Mouse (Mus musculus): ENCODE measurements around the gene Gm3460. TPM values are rescaled to one million over a fixed set of nuclear protein-coding genes. Genes with fewer than 3 reads are reported as not detected.
"Not testable (repeated sequence)": the region's sequence is repeated elsewhere in the genome, so short reads cannot be mapped to it uniquely, and the experiment has no call there.

The Gm3460 gene
- not detected in 2 replicates for polyA plus RNA-seq (2012; rRNA removed)

DNA sequence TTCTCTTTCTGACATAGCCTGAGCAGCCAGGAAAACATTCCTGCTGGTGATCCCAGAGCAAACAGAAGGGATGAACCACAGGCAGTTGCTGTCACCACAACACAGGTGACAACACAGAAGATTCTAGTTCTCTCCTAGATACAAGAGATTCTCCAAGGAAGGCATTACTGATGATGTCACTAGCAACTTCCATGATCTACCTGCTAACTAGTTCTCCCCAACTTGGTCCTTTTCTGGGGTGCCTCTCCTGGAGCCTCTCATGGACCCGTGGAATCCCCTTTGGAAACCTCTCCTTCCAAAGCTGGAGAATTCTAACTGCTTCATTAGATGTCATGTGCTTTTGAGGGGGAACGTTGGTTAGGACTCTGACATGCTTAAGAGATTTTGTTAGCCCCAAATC is at the start of gene Gm3460:
Gene Gm3460, minus strand, starts transcription at position 101 of the 400 bp plus-strand sequence.
- DNase-seq (ENCODE audit: low read depth): not testable (repeated sequence)

- DNase-seq (ENCODE audit: low read depth): not testable (repeated sequence)
Observed at GRCm38 (mm10) chr14:6606436-6606835, 15.8 kb downstream of the Gm3460 start.

- not testable (repeated sequence) for DNase-seq (ENCODE audit: low read depth)
Observed at GRCm38 (mm10) chr14:6605004-6605403, 17.2 kb downstream of the Gm3460 start.

- DNase-seq (ENCODE audit: low read depth): not testable (repeated sequence)
Observed at GRCm38 (mm10) chr14:6604551-6604950, 17.7 kb downstream of the Gm3460 start.

GRCm38 (mm10) chr14:6590513-6590912 is 31.7 kb downstream of the Gm3460 start, which contains the start of gene Gm3629:
Gene Gm3629 (minus strand): TSS chr14:6590613.
- not testable (repeated sequence) for DNase-seq (ENCODE audit: low read depth)

Other genes with a start within 250 kb of the Gm3460 start
- gene Gm16440, start 232.1 kb downstream of the Gm3460 start, polyA plus RNA-seq (2012; rRNA removed): not detected in 2 replicates
- 1.7 and 2.3 TPM in 2 replicates for gene Gm3591, start 209.9 kb downstream of the Gm3460 start, polyA plus RNA-seq (2012; rRNA removed)
- not detected in 2 replicates for gene Gm3594, start 177.8 kb downstream of the Gm3460 start, polyA plus RNA-seq (2012; rRNA removed)
- not detected in 2 replicates for gene Gm8356, start 85.1 kb downstream of the Gm3460 start, polyA plus RNA-seq (2012; rRNA removed)
- gene Gm3629, start 31.8 kb downstream of the Gm3460 start, polyA plus RNA-seq (2012; rRNA removed): 0.15 and 0.38 TPM in 2 replicates
- not detected in 2 replicates for gene Gm10251, start 61.8 kb upstream of the Gm3460 start, polyA plus RNA-seq (2012; rRNA removed)
- gene Gm8050, start 97.8 kb upstream of the Gm3460 start, polyA plus RNA-seq (2012; rRNA removed): 0.09 TPM in 1 of 2 replicates, not detected in the other
- 0.66 and 0.92 TPM in 2 replicates for gene Gm3636, start 119.9 kb upstream of the Gm3460 start, polyA plus RNA-seq (2012; rRNA removed)
- gene Gm8362, start 152.0 kb upstream of the Gm3460 start, polyA plus RNA-seq (2012; rRNA removed): not detected in 2 replicates
- not detected in 2 replicates for gene Gm3642, start 217.9 kb upstream of the Gm3460 start, polyA plus RNA-seq (2012; rRNA removed)